Mouse (Mus musculus) heart, postnatal 14 days (tissue): ENCODE measurements around the gene Nudc. TPM values are rescaled to one million over a fixed set of nuclear protein-coding genes. Genes with fewer than 3 reads are reported as not detected.
"Not testable (repeated sequence)": the region's sequence is repeated elsewhere in the genome, so short reads cannot be mapped to it uniquely, and the experiment has no call there.

Source experiments
- DNase-seq, 2 experiments: peaks; one replicate each; pipeline ENCODE4 v3.0.0; 2021 to 2022
- intact Hi-C: fragments of 180-260 bp; cut with DNase I; formaldehyde crosslinking; loops from one replicate; pipeline ENCODE4 v1.15.1; 2025
- total RNA-seq, 2 experiments: library from RNA; stranded (reverse); gene quantifications; 2 replicates each; pipeline ENCODE4 v1.2.3; 2021

Gene Nudc
- total RNA-seq, 2 experiments from 2014 or later: 57.8 to 60.2 TPM

DNA sequence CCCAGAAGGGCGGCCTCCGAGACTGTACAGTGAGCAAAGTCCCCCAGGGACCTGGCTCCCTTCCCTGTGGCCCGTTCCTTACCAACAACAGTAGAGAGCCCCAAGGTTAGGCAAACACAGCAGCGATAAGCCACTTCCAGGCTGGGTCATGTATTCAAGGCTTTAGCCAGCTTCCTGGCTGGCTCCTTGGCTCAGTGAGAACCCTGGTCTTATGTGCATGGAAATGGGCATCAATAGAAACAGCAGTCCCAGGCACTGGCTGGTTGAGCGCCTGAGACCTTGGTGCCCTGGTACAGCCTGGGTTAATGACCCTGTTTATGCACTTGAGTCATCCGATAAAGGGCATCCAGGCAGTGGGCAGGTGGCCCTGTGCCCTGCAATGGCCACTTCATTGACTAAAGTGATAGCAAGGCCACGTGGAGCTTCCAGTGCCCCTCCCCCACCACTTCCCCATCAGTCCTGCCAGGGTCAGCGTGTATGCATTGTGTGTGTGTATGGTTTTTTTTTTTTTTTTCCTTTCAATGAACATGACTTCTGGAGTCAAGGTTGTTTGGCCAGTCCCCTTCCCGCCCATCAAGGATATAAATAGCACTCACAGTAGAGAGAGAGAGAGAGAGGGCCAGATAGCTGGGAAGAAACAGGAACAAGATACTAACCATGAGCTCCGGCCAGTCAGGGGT, 7.1 kb upstream of the Nudc start, which contains the start of gene Nr0b2:
TSS of gene Nr0b2 (plus strand) at position 609 of the 680 bp plus-strand sequence.
- peak; percentile 44 to 53 for DNase-seq
- intact Hi-C loops: no loop called here

GRCm38 (mm10) chr4:133552029-133552428, 6.2 kb upstream of the Nudc start:
- no peak for DNase-seq
- intact Hi-C loops: no loop called here

- intact Hi-C loops: no loop called here
- no peak for DNase-seq
Measured at GRCm38 (mm10) chr4:133536652-133537051, 9.1 kb downstream of the Nudc start.

DNA sequence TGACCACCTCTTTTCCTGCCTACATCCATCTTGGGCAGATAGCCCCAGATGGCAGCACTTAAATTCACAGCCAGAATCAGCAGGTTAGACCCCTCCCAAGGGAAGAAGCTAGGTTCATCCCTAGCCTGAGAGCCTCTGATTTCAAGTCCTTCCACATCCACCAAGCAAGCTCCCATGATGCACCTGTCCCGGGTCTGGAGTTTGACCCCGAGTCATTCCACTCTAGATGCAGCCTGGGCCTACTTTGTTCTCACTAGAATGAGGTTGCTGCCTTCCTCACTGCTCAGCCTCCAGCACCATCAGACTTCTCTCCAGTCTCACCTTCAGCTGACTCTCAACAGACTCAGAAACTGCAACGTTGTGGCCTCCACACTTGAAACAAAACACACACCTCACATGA, 9.7 kb downstream of the Nudc start:
- intact Hi-C loops: no loop called here
- DNase-seq: no peak

DNA sequence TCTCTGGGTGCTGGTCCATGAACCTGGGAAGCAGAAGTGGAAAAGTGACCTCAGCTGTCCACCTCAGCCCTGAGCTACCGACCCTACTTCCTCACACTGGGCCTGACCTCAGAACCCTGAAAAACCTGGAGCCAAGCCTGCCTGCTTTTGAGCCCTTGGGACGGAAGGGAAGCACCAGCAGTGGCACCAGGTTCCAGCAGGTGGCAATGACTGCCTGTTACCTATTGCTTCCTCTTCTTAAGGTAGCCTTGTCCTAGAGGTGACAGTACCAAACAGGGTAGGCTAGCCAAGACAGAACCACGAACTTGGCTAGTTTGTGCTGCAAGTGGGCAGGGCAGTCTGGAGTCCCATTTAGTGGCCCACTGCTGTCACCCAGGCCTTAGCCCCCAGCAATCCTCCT, 13.0 kb downstream of the Nudc start:
- no peak for DNase-seq
- intact Hi-C loops: no loop called here

DNA sequence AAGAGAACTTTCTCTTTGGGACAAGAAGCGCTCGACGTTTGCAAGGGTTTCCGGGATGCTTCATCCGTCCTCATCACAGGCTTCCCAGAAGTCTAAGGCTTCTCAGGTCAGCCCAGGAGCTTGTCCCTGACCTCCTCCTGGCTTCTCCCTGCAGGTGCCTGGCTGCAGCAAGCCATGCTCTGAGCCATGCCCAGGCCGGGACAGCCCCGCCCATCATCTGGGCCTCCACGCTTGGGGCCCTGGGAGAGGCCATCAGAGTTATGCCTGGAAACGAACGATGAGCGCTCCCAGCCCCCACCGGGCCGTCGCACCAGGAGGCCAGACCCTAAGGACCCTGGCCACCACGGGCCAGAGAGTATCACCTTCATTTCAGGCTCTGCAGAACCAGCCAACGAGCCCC, 18.0 kb downstream of the Nudc start:
- intact Hi-C loops: no loop called here
- no peak for DNase-seq

- intact Hi-C loops: no loop called here
- DNase-seq: no peak
Measured at GRCm38 (mm10) chr4:133521502-133521901, 24.3 kb downstream of the Nudc start.

- intact Hi-C loops: loop anchor here (10.0 kb wide), 1 partner anchor 165 kb away; the partner anchor contains the start of gene Wdtc1
Measured at GRCm38 (mm10) chr4:133519369-133519665, 26.5 kb downstream of the Nudc start.

GRCm38 (mm10) chr4:133518601-133519368, 27.0 kb downstream of the Nudc start, which contains the start of gene Kdf1:
Gene Kdf1 (plus strand): TSS chr4:133518963.
- intact Hi-C loops: loop anchor here (10.0 kb wide), 1 partner anchor 164 kb away; the partner anchor contains the start of gene Wdtc1
- no peak for DNase-seq

More at GRCm38 (mm10) chr4:133519369-133519665, 26.5 kb downstream of the Nudc start:
- no peak for DNase-seq

DNA sequence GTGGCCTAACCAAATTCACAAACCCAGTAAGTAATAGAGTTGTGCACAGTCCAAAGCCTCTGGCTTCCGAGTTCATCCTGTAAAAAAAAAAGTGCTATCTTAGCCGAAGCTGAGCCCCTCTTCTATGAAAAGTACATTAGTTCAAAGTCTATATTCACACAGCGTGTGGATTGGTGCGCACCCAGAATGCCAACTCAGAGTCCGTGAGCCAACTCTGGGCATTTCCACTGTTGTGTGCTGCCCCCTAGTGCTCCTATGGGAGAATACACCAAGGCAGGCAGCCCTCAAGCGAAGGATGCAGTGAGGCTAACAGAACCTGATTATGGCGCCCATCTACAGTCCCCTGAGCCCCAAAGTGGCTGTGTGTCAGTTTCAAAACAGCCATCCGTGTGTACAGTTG, 32.8 kb downstream of the Nudc start:
- peak; percentile 72 to 80 for DNase-seq
- intact Hi-C loops: loop anchor here (2.0 to 10.0 kb wide), 2 partner anchors 90 to 158 kb away; partner anchors contain the start of gene Wdtc1

DNA sequence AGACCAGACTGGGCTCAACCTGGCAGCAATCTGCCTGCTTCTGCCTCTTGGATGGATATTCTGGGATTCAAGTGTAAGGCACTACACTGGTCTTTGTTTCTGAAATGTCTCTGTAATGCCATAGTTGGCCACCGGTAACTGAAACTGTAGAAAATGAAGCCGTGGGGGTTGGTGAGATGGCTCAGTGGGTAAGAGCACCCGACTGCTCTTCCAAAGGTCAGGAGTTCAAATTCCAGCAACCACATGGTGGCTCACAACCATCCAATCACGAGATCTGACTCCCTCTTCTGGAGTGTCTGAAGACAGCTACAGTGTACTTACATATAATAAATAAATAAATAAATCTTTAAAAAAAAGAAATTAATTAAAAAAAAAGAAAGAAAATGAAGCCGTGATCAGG, 33.3 kb downstream of the Nudc start:
- intact Hi-C loops: loop anchor here (2.0 to 10.0 kb wide), 2 partner anchors 90 to 158 kb away; partner anchors contain the start of gene Wdtc1
- not testable (repeated sequence) for DNase-seq

- intact Hi-C loops: loop anchor here (10.0 kb wide), 1 partner anchor 156 kb away; the partner anchor contains the start of gene Wdtc1
Measured at GRCm38 (mm10) chr4:133511050-133511449, 34.7 kb downstream of the Nudc start.

DNA sequence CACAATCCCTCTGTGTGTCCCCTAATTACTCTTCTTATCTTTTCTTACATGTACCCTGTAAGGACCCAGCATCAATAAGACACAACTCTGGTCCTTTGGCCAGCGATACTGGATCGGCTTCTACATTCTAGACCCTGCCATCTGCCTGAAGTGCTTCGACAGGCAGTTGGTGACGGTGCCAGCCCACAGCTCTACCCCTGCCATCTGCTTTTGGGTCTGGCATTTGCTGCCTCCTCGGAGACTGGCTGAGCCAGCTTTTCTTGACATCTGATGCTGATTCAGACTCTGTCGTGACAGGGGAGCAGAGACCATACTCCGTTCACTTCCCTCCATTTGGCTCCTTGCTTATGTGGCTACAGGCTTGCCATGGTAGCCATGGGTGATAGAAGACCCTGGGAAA, 36.8 kb downstream of the Nudc start:
- intact Hi-C loops: no loop called here
- DNase-seq: no peak

More at GRCm38 (mm10) chr4:133511050-133511449, 34.7 kb downstream of the Nudc start:
- no peak for DNase-seq

GRCm38 (mm10) chr4:133506573-133506972, 39.2 kb downstream of the Nudc start:
- intact Hi-C loops: no loop called here
- no peak for DNase-seq

GRCm38 (mm10) chr4:133504755-133505485, 40.9 kb downstream of the Nudc start:
- intact Hi-C loops: no loop called here
- DNase-seq: no peak

GRCm38 (mm10) chr4:133504300-133504699, 41.5 kb downstream of the Nudc start:
- no peak for DNase-seq
- intact Hi-C loops: no loop called here

DNA sequence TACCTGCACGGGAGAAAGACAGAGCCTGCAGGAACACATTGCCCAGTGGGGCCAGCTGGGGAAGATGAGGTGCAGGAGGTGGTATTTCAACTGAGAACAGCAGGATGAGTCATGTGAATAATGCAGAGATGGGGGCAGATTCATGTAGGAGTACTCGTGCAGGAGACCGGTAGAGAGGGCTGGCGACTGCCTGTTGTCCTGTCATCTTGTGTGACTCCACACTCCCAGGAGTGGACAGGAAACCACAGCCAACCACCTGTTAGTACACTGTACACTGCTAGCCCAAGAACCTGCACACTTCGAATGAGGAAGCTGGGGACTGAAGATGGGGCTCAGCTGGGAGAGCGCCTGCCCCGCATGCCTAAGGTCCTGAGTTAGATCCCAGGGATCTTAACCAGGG, 44.3 kb downstream of the Nudc start:
- intact Hi-C loops: no loop called here
- DNase-seq: no peak

DNA sequence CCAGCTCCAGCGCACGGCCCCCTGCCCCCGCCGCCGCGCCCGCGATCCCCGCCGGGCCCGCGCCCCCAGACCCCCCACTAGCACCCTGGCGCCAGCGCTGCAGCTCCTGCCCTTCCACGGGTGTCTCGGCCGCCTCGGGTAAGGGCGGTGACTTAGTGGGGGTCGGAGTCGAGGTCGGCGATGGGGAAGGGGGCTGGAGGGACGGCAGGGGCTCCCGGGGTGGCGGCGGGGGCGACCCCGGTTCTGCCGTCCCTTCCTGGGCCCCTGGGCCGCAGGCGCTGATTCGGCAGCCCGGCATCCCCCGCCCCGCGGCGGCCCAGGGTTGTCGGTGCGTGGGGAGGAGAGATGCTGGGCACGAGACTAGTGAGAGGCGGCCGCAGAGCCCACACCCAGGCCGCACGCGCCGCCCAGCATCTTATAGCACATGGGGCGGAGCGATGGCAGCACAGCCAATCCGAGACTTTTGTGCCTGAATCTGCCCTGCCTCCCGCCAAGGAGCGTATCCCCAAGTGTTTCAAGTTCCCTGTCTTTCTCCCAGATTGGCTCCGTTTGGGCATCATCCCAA, 47.6 kb downstream of the Nudc start, which contains the start of gene Trnp1:
TSS of gene Trnp1 (minus strand) at position 391 of the 565 bp plus-strand sequence.
- intact Hi-C loops: no loop called here
- peak; percentile 63 to 75 for DNase-seq

DNA sequence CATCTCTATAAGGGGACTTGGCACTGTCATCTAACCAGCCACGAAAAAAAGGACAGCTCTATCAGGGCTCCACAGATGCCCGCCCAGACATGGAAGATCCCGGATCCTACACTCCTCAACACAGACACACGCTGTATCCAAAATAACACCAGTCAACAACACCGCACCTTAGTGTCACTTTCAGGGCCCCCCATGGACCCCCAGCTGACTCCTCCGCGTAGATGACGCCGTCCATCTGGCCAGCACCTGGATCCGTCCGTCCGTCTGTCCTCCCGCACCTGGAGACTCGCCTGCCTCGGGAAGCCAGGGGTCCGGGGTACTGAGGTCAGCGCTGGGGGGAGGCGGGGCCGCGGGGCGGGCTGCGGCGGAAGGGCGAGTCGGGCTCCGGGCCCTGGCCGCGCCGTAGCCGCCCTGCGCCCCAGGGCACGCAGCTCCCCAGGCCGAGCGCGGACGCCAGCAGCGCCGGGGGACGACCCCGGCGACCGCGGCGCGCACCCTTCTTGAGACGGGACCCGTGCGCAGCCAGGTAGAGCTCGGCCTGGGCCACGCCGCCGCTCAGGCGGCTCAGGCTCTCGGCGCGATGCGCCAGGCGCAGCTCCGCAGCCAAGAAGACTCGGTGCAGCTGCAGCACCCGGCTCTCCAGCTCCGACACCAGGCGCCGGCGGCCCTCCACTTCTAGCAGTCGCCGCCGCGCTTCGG, 48.2 kb downstream of the Nudc start:
- DNase-seq: peak; percentile 48 to 49

More for the DNA sequence above, 48.2 kb downstream of the Nudc start:
- intact Hi-C loops: no loop called here
